Mouse (Mus musculus) lung, adult 2 months (tissue): ENCODE measurements around the gene Chfr.

Experiments used
- CTCF ChIP-seq: fragments of 200-500 bp; IDR thresholded peaks from 2 replicates; pipeline ENCODE4 v1.5.1; 2011; ENCODE audit warnings: mild to moderate bottlenecking, low read length, control low read depth; ENCODE audit not compliant: insufficient read depth
- POLR2A ChIP-seq: fragments of 200-500 bp; IDR thresholded peaks from 2 replicates; pipeline ENCODE4 v1.6.1; 2011; ENCODE audit warnings: low read depth, mild to moderate bottlenecking, control low read depth, low read length, borderline replicate concordance; ENCODE audit errors: extremely low read depth

GRCm38 (mm10) chr5:110106901-110107564 lies 28.6 kb upstream of the Chfr start:
- TF ChIP-seq POLR2A (no peak), CTCF (no peak)
